Mouse (Mus musculus): ENCODE data around the gene Tnip1.

GRCm38 (mm10) chr11:54982520-54982919 lies 19.8 kb upstream of the Tnip1 start:
- TF ChIP-seq TAL1 (conservative IDR thresholded peaks at IDR 0.05; ENCODE audit: low read depth, low read length), result no peak
- TF ChIP-seq CTCF (IDR thresholded peaks at IDR 0.05; ENCODE audit: low read depth, low read length), result no peak
- no peak for TF ChIP-seq GATA1 (IDR thresholded peaks at IDR 0.05; ENCODE audit: borderline replicate concordance, low read length)
- no peak for TF ChIP-seq POLR2AphosphoS5 (IDR thresholded peaks at IDR 0.05; ENCODE audit: insufficient replicate concordance, low read depth, low read length)
- TF ChIP-seq GATA2 (IDR thresholded peaks at IDR 0.05; ENCODE audit: borderline replicate concordance, low read depth, low read length), result no peak

All from G1E (cell line).